Mouse (Mus musculus): ENCODE data around the gene Otog.
A peak's percentile ranks its signal among the peaks of the same experiment; 100 is the strongest.

Gene Otog

GRCm38 (mm10) chr7:46283681-46284080 is 42.9 kb downstream of the Otog start:
- no peak for DNase-seq (ENCODE audit: low read depth, low spot score)

- DNase-seq (ENCODE audit: low read depth, low spot score): no peak
Measured at GRCm38 (mm10) chr7:46285161-46285839, 44.5 kb downstream of the Otog start.

- no peak for DNase-seq (ENCODE audit: low read depth, low spot score)
Measured at GRCm38 (mm10) chr7:46286391-46286790, 45.6 kb downstream of the Otog start.

DNA sequence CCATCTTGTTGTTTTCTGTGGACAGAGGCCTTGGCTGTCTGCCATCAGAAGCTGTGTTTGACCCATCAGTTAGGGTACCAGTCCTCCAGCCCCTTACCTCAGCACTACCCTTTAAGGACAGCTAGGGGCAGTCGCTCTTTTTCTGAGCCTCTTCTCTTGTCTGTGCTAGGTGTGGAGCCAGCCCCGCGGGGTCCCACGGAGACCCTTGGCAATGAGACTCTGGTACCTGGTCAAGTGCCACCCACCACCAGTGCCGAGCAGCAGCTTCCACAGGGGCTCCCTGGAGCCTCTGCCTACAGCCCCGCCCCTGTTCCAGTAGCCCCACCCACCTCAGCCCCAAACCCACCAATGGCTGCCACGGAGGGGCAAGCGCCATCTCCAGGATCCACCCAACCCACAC is 46.3 kb downstream of the Otog start:
- no peak for DNase-seq (ENCODE audit: low read depth, low spot score)

- no peak for DNase-seq (ENCODE audit: low read depth, low spot score)
Measured at GRCm38 (mm10) chr7:46296330-46296729, 55.5 kb downstream of the Otog start.

GRCm38 (mm10) chr7:46301031-46301632 is 60.3 kb downstream of the Otog start:
- no peak for DNase-seq (ENCODE audit: low read depth, low spot score)

GRCm38 (mm10) chr7:46313486-46313885 is 72.7 kb downstream of the Otog start:
- no peak for DNase-seq (ENCODE audit: low read depth, low spot score)

GRCm38 (mm10) chr7:46314220-46315009 is 73.6 kb downstream of the Otog start:
- no peak for DNase-seq (ENCODE audit: low read depth, low spot score)

DNA sequence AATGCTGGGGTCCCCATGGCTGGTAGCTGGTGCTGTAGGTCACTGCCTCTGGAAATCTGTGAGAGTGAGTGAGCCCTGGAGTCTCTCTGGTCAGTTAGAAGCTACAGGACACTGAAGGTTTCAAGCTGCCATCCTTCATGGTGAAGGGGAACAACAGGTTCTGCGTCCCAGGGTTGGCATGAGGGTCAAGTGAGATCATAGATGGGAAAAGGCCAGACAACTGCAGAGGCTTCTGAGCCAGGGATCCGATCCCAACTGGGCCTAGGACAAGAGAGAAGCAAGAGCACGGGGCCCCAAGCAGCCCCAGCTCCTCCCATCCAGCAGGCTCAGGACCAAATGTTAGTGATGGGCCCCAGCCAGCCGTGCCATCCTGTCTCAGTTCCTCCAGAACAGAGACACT is 74.9 kb downstream of the Otog start:
- no peak for DNase-seq (ENCODE audit: low read depth, low spot score)

GRCm38 (mm10) chr7:46316948-46317347 is 76.2 kb downstream of the Otog start:
- DNase-seq (ENCODE audit: low read depth, low spot score): no peak

- no peak for DNase-seq (ENCODE audit: low read depth, low spot score)
Measured at GRCm38 (mm10) chr7:46321242-46321641, 80.5 kb downstream of the Otog start.

- no peak for DNase-seq (ENCODE audit: low read depth, low spot score)
Measured at GRCm38 (mm10) chr7:46327896-46328295, 87.1 kb downstream of the Otog start.

GRCm38 (mm10) chr7:46337397-46337796 is 96.6 kb downstream of the Otog start:
- no peak for DNase-seq (ENCODE audit: low read depth, low spot score)

- no peak for DNase-seq (ENCODE audit: low read depth, low spot score)
Measured at GRCm38 (mm10) chr7:46339818-46340217, 99.0 kb downstream of the Otog start.

DNA sequence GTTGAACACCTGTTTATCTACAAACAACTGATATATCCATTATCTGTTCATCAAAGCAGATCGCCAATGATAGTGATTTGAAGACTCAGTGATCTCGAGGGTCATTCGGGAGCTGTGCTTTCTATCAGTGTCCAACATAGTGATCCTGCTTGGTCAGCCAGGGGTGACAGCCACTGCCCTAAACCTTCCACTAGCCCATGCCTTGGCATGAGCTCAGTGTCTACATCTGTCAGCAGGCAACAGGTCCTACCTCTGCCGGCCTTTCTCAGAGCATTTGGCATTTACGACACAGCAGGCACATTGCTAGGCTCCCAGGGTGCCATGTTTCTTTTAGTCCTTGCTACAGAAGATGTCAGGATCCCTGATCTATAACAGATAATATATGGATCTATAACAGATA is 99.5 kb downstream of the Otog start:
- no peak for DNase-seq (ENCODE audit: low read depth, low spot score)

- DNase-seq (ENCODE audit: low read depth, low spot score): no peak
Measured at GRCm38 (mm10) chr7:46341471-46341870, 100.7 kb downstream of the Otog start.

DNA sequence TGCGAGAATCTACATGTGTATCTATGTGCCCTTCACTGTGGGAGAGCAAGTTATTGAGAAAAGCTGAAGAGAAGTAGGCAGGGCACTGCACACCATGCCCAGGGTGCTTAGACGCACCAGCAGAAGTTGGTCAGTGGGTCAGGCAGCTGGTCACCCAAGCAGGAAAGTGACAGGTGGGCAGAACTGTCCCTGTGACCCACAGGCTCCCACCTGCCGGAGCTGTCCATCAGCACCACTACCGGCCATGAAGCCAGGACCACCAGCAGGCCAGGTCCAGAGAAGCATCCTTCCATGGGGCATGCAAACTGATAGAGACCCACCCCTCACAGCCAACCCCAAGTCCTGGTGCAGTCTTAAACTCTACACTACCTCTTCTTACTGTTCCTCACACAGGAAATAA is 106.9 kb downstream of the Otog start:
- no peak for DNase-seq (ENCODE audit: low read depth, low spot score)

GRCm38 (mm10) chr7:46348813-46349212 is 108.0 kb downstream of the Otog start:
- DNase-seq (ENCODE audit: low read depth, low spot score): no peak

DNA sequence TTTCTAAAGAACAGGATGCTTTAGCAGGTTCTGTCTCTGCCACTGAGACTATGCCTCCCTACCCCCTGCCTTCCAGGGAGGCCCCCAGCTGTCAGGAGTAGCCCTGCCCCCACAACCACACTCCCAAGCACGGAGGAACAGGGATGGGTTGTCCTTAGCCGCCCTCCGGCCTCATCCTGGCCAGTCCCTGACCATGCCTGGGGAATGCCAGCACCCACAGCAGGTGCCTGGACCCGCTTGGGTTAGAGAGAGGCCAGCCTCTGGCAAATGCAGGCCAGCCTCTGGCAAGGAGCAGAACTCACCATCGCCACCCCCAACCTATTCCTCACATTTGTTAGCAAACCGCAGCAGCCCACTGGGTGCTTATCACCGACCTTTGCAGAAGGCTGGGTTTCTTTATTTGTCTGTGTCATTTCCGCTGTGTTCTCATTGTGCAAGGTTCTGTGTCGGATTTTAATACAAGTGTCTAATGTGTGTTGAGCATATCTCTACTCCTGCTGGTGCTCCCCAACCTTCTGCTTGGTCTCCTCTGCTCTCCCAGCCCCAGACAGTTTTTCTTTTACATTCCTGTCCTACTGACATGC is 109.4 kb downstream of the Otog start:
- no peak for DNase-seq (ENCODE audit: low read depth, low spot score)

- no peak for DNase-seq (ENCODE audit: low read depth, low spot score)
Measured at GRCm38 (mm10) chr7:46352748-46353147, 112.0 kb downstream of the Otog start.

- DNase-seq (ENCODE audit: low read depth, low spot score): no peak
Measured at GRCm38 (mm10) chr7:46353216-46353615, 112.4 kb downstream of the Otog start.

DNA sequence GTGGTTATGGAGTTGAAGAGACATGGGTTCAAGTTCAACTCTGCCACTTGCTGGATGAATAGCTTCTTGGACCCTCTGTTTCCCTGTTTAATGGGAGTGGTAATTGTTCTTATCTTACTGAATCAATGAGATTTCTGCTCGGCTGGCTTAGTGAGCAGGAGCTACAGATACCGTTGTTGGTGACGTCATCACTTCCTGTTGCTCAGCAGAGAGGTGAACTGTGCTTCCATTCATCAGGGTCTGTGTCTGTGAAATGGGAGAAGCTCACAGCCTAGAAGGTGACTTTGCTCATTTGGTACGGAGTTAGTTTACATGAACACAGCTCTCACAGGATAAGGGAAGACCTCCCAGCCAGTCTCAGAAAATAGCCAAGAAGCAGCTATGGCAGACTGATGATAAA is 113.1 kb downstream of the Otog start:
- DNase-seq (ENCODE audit: low read depth, low spot score): peak; percentile 9

Data from CD4-positive helper T cell, adult 2 months (primary cell).